Mouse (Mus musculus) CH12.LX (cell line): ENCODE results near the gene Tspan10.

Experiments used
- ELF1 ChIP-seq: IDR thresholded peaks from 2 replicates; pipeline ENCODE4 v1.6.1; 2014; ENCODE audit warnings: low read depth, mild to moderate bottlenecking, inconsistent platforms, low read length, improper control_type of control experiment
- POLR2A ChIP-seq: IDR thresholded peaks from 2 replicates; pipeline ENCODE4 v1.6.1; 2011; ENCODE audit warnings: low read depth, mild to moderate bottlenecking, improper control_type of control experiment, low read length
- POLR2AphosphoS2 ChIP-seq: IDR thresholded peaks from 2 replicates; pipeline ENCODE4 v1.6.1; 2011; ENCODE audit warnings: low read depth, low read length, improper control_type of control experiment

DNA sequence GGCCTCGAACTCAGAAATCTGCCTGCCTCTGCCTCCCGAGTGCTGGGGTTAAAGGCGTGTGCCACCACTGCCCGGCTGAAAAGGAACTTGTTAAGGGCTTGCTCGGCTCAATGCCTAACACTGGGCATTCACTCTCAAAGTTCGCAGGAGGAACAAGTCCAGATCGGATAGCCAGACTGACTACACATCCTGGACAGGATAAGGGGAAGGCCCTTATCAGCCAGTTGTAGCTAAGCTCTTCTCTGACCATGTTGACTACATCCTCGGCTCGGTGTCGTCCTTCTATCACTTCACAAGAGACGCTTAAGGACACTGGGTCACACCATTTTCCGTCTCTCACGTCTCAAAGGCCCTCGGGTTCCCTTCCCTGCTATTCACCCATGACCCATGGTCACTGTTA lies 14.9 kb downstream of the Tspan10 start:
- TF ChIP-seq POLR2AphosphoS2 (no peak), ELF1 (no peak), POLR2A (no peak)
